Mouse (Mus musculus) ES-E14 (cell line): ENCODE measurements around the gene Krt10.

ENCODE experiments used
- ZC3H11A ChIP-seq: IDR thresholded peaks from 2 replicates; pipeline ENCODE4 v1.6.1; 2012; ENCODE audit warnings: low read depth, mild to moderate bottlenecking, inconsistent platforms, low read length, borderline replicate concordance
- ZNF384 ChIP-seq: IDR thresholded peaks from 2 replicates; pipeline ENCODE4 v1.6.1; 2012; ENCODE audit warnings: low read depth, low read length, inconsistent platforms

DNA sequence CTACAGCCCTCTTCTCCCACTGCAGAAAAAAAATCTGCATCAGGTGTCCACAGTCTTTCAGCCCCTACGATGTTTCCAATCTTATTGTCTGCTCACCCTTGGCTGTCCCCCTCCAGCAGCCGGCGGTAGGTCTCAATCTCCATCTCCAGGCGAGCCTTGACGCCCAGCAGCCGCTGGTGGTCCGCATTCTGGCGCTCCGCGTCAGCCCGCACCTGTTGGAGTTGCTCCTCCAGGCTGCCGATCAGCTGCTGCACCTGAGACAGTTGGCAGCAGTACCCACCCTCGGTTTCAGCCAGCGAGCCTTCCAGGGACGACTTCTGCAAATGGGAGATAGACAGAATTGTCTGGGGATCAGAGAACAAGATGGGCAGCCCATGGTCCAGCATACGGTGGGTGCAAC, 28.7 kb upstream of the Krt10 start:
- no peak for TF ChIP-seq ZNF384
- no peak for TF ChIP-seq ZC3H11A
